Mouse (Mus musculus) cortical plate, adult 2 months (tissue): Measurements from ENCODE around the gene Ccdc9.

ENCODE experiments used
- CTCF ChIP-seq: fragments of 200-500 bp; IDR thresholded peaks from 2 replicates; pipeline ENCODE4 v1.5.1; 2011; ENCODE audit warnings: mild to moderate bottlenecking, control low read depth, low read length; ENCODE audit not compliant: insufficient read depth; ENCODE audit errors: extremely low read depth
- POLR2A ChIP-seq: fragments of 200-500 bp; IDR thresholded peaks from 2 replicates; pipeline ENCODE4 v1.6.1; 2011; ENCODE audit warnings: mild to moderate bottlenecking, low read length, control low read depth; ENCODE audit not compliant: insufficient read depth; ENCODE audit errors: extremely low read depth

DNA sequence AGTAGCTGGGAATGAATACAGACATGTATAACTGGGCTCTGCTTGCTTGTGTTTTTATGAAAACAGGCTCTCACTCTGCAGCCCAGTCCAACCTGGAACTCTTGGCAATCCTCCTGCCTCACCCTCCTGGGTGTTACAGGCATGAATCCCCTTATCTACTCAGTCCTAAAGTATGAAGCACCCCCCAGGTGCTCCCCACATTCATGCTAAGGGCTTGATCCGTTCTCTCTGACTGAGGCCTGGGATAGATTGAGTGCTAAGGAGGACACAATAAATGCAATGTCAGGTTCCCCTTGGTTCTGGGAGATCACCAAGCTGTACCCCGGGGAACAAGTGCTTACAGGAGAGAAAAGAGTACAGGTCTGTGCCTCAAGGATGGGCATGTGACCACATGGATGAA lies 11.0 kb upstream of the Ccdc9 start:
- TF ChIP-seq POLR2A (no peak), CTCF (no peak)
